Mouse (Mus musculus) urinary bladder, postnatal 0 days (tissue): Measurements from ENCODE around the gene Nynrin. TPM values are rescaled to one million over a fixed set of nuclear protein-coding genes. Genes with fewer than 3 reads are reported as not detected.

Source experiments
- polyA plus RNA-seq: library from polyadenylated mRNA; unstranded; fragments of >200 nt; fragmentation: Nextera tagmentation; extraction: Ambion mirVana; gene quantifications from 2 replicates; pipeline ENCODE4 v1.2.1, GENCODE M21; 2015

Nynrin gene
- polyA plus RNA-seq, result 6.4 and 7.6 TPM in 2 replicates

DNA sequence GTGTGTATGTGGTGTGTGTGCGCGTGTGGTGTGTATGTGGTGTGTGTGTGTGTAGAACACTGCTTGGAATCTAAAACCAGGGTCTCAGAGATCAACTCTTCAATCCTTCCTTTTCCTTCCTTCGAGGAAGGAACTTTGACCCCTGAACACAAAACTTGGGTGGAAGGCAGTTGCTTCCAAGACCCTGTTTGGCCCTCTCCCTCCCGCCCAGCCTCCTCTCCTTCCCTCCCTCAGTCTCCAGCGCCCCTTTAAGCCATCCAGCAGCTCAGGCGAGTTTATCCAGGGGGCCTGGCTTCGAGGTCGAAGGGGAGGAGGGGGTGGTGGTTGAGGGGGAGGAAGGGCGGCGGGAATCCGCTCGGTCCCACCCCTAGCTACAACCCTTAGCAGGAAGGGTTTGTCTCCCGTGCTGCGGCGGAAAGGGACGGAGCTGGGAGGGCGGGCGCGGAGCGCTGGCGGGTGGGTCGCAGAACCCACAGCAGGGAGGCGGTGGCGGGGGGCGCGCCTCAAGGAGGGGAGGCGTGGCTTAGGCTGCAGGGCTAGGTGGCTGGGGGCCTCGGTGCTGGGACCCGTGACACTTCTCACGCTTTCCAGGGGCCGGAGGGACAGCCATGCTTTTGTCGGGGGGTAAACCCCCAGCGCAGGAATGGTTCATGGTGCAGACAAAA lies at the start of gene Nynrin:
TSS of gene Nynrin (plus strand) at position 390 of the 665 bp plus-strand sequence.

DNA sequence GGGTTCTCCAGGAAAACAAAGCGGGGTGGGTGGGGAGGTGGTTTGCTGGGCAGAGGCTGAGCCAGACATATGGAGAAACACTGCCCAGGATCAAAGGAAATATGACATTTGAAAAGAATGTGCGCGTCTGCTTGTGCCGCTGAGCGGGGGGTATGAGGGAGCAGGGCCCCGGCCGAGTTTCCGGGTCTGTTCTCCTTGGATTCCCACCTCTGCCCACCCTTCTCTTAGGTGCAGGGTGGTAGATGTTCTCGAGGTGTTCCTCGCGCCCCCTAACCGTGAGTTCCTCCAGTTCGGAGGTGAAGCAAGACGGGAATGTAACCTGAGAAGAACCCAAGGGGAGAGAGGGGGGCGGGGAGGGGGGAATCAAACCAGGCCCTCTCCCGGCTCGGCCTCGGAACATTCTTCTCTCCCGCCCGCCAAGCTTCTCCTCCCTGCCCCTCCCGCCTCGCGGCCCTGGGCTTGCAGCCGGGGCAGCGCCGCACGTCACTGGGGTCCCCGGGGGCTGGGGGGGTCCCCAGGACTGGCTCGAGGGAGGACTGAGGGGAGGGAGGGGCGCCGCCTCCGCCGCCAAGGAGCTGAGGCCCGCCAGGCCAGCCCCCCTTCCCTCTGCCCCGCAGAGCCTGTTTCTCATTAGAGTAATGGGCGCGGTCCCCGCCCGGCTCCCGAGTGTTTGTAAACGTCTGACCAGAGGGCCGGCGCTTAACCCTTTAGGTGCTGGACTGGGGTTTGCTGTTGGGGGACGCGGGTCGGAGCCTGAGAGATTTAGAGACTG lies 30.6 kb upstream of the Nynrin start, which contains the start of gene Nfatc4:
TSS of gene Nfatc4 (plus strand) at position 154 of the 772 bp plus-strand sequence.

GRCm38 (mm10) chr14:55884166-55884565 lies 30.4 kb downstream of the Nynrin start, which contains the start of gene Cbln3:
Gene Cbln3, minus strand, starts transcription at chr14:55884392.

DNA sequence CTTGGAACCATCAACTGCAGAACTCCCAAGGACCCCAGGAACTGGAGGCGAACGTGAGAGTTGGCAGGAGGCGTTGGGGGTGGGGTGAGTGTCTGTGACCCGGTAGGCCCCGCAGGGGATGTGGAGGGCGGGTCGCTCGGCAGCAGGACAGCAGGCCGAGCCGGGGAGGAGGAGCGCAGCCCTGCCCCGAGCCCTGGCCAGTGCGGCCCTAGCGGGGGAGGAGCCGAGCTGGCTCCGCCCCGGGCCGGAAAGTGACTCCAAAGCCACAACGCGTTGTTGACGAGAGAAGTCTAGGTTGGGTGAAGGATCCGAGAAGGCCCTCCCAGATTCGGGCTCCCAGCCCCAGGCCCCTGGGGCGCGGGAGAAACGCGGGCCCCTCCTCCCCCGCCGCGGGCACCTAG lies 30.9 kb downstream of the Nynrin start, which contains the start of gene Khnyn:
TSS of gene Khnyn (plus strand) at position 235 of the 401 bp plus-strand sequence.

GRCm38 (mm10) chr14:55899701-55900413 lies 46.0 kb downstream of the Nynrin start, which contains the start of gene Sdr39u1:
Gene Sdr39u1, minus strand, starts transcription at chr14:55900293.

Other genes starting within 250 kb of the Nynrin start
- gene Rec8, start 236.0 kb upstream of the Nynrin start, polyA plus RNA-seq, result 1.3 and 1.9 TPM in 2 replicates
- 60.2 and 63.0 TPM in 2 replicates for gene Ipo4, start 218.1 kb upstream of the Nynrin start, polyA plus RNA-seq
- 0.56 and 1.4 TPM in 2 replicates for gene Gm49378, start 216.1 kb upstream of the Nynrin start, polyA plus RNA-seq
- gene Tm9sf1, start 210.2 kb upstream of the Nynrin start, polyA plus RNA-seq, result 68.6 and 69.9 TPM in 2 replicates
- gene Tssk4, start 203.8 kb upstream of the Nynrin start, polyA plus RNA-seq, result 0.26 and 0.35 TPM in 2 replicates
- 35.8 and 39.5 TPM in 2 replicates for gene Mdp1, start 193.5 kb upstream of the Nynrin start, polyA plus RNA-seq
- 32.0 and 33.0 TPM in 2 replicates for gene Gmpr2, start 182.1 kb upstream of the Nynrin start, polyA plus RNA-seq
- gene Nedd8, start 181.9 kb upstream of the Nynrin start, polyA plus RNA-seq, result 388 and 415 TPM in 2 replicates
- gene Tinf2, start 172.2 kb upstream of the Nynrin start, polyA plus RNA-seq, result 13.9 and 15.5 TPM in 2 replicates
- 7.4 and 9.2 TPM in 2 replicates for gene Tgm1, start 140.1 kb upstream of the Nynrin start, polyA plus RNA-seq
- 17.3 and 20.5 TPM in 2 replicates for gene Rabggta, start 131.7 kb upstream of the Nynrin start, polyA plus RNA-seq
- gene Dhrs1, start 108.3 kb upstream of the Nynrin start, polyA plus RNA-seq, result 60.6 and 62.9 TPM in 2 replicates
- 18.6 TPM in 2 replicates for gene Nop9, start 108.3 kb upstream of the Nynrin start, polyA plus RNA-seq
- gene Cideb, start 95.6 kb upstream of the Nynrin start, polyA plus RNA-seq, result 0.13 and 0.18 TPM in 2 replicates
- gene Ltb4r2, start 92.6 kb upstream of the Nynrin start, polyA plus RNA-seq, result 0.29 and 0.39 TPM in 2 replicates
- 0.76 and 6.9 TPM in 2 replicates for gene Ltb4r1, start 88.0 kb upstream of the Nynrin start, polyA plus RNA-seq
- 2.3 and 2.7 TPM in 2 replicates for gene Adcy4, start 69.9 kb upstream of the Nynrin start, polyA plus RNA-seq
- gene Ripk3, start 65.1 kb upstream of the Nynrin start, polyA plus RNA-seq, result 19.1 and 19.2 TPM in 2 replicates
- 22.3 and 22.5 TPM in 2 replicates for gene Nfatc4, start 30.9 kb upstream of the Nynrin start, polyA plus RNA-seq
- gene Cbln3, start 30.4 kb downstream of the Nynrin start, polyA plus RNA-seq, result 0.18 and 0.21 TPM in 2 replicates
- 8.4 and 9.2 TPM in 2 replicates for gene Khnyn, start 30.9 kb downstream of the Nynrin start, polyA plus RNA-seq
- gene Sdr39u1, start 46.3 kb downstream of the Nynrin start, polyA plus RNA-seq, result 43.8 and 50.4 TPM in 2 replicates
- gene Cma1, start 90.7 kb downstream of the Nynrin start, polyA plus RNA-seq, result 35.6 and 71.0 TPM in 2 replicates
- 0.19 and 0.20 TPM in 2 replicates for gene Cma2, start 97.0 kb downstream of the Nynrin start, polyA plus RNA-seq
- gene Mcpt1, start 164.0 kb downstream of the Nynrin start, polyA plus RNA-seq, result not detected in 2 replicates
- gene Mcpt9, start 176.5 kb downstream of the Nynrin start, polyA plus RNA-seq, result not detected in 2 replicates
- 0.25 TPM in 1 of 2 replicates, not detected in the other for gene Mcpt2, start 188.0 kb downstream of the Nynrin start, polyA plus RNA-seq
- 1.1 and 2.1 TPM in 2 replicates for gene Mcpt4, start 208.3 kb downstream of the Nynrin start, polyA plus RNA-seq
- 0.16 TPM in 1 of 2 replicates, not detected in the other for gene Mcpt8, start 231.3 kb downstream of the Nynrin start, polyA plus RNA-seq
- gene Ctsg, start 248.6 kb downstream of the Nynrin start, polyA plus RNA-seq, result 0.17 and 0.27 TPM in 2 replicates